Mouse (Mus musculus): ENCODE results near the gene Vangl1. TPM values are rescaled to one million over a fixed set of nuclear protein-coding genes. Genes with fewer than 3 reads are reported as not detected.

Vangl1 gene
- polyA plus RNA-seq, 1 experiment from 2014 or later: 31.8 TPM

GRCm38 (mm10) chr3:102158759-102159422 is 45.6 kb downstream of the Vangl1 start:
- Histone ChIP-seq H3K9ac (no peak overlapping the region), H3K9me3 (replicated peaks) (no peaks in the 10 kb centered on the region), H3K4me1 (replicated peaks) (peaks cover 21% of the 10 kb centered on the region), H3K4me2 (no peak overlapping the region), H3K4me3 (no peak overlapping the region), H3K36me3 (peaks cover 82% of the 10 kb centered on the region), H3K27me3 (replicated peaks) (no peaks in the 10 kb centered on the region), H3K27ac (ENCODE audit: poor library complexity, severe bottlenecking) (no peak overlapping the region)
- 0 out of 2 replicates have a peak, but pooled peaks have one; percentile 2 for ATAC-seq (ENCODE audit: insufficient number of reproducible peaks, low FRiP score)
- 71% methylated on average over 14 of the region's 14 CpGs for WGBS

- no peak overlapping the region for H3K4me3 ChIP-seq
- no peaks in the 10 kb centered on the region for H3K9me3 ChIP-seq (replicated peaks)
- H3K27ac ChIP-seq (ENCODE audit: poor library complexity, severe bottlenecking): no peak overlapping the region
- ATAC-seq (ENCODE audit: insufficient number of reproducible peaks, low FRiP score): no peak
- H3K4me1 ChIP-seq (replicated peaks): peaks cover 26% of the 10 kb centered on the region
- peaks cover 71% of the 10 kb centered on the region for H3K36me3 ChIP-seq
- no peak overlapping the region for H3K9ac ChIP-seq
- no peak overlapping the region for H3K4me2 ChIP-seq
- 84% methylated on average over 6 of the region's 6 CpGs for WGBS
- no peaks in the 10 kb centered on the region for H3K27me3 ChIP-seq (replicated peaks)
Observed at GRCm38 (mm10) chr3:102157652-102158051, 46.8 kb downstream of the Vangl1 start.

GRCm38 (mm10) chr3:102156737-102157136 is 47.8 kb downstream of the Vangl1 start:
- 80% methylated on average over 7 of the region's 7 CpGs for WGBS
- ATAC-seq (ENCODE audit: insufficient number of reproducible peaks, low FRiP score): no peak
- no peaks in the 10 kb centered on the region for H3K9me3 ChIP-seq (replicated peaks)
- no peak overlapping the region for H3K4me2 ChIP-seq
- H3K9ac ChIP-seq: no peak overlapping the region
- H3K27ac ChIP-seq (ENCODE audit: poor library complexity, severe bottlenecking): no peak overlapping the region
- H3K4me3 ChIP-seq: no peak overlapping the region
- H3K27me3 ChIP-seq (replicated peaks): no peaks in the 10 kb centered on the region
- peaks cover 28% of the 10 kb centered on the region for H3K4me1 ChIP-seq (replicated peaks)
- H3K36me3 ChIP-seq: peaks cover 63% of the 10 kb centered on the region

- Histone ChIP-seq H3K36me3 (peaks cover 40% of the 10 kb centered on the region), H3K27ac (ENCODE audit: poor library complexity, severe bottlenecking) (no peak overlapping the region), H3K9me3 (replicated peaks) (no peaks in the 10 kb centered on the region), H3K4me1 (replicated peaks) (peaks cover 19% of the 10 kb centered on the region), H3K9ac (no peak overlapping the region), H3K4me2 (no peak overlapping the region), H3K4me3 (no peak overlapping the region), H3K27me3 (replicated peaks) (no peaks in the 10 kb centered on the region)
- WGBS: 87% methylated on average over 7 of the region's 7 CpGs
- no peak for ATAC-seq (ENCODE audit: insufficient number of reproducible peaks, low FRiP score)
Observed at GRCm38 (mm10) chr3:102154107-102154506, 50.4 kb downstream of the Vangl1 start.

DNA sequence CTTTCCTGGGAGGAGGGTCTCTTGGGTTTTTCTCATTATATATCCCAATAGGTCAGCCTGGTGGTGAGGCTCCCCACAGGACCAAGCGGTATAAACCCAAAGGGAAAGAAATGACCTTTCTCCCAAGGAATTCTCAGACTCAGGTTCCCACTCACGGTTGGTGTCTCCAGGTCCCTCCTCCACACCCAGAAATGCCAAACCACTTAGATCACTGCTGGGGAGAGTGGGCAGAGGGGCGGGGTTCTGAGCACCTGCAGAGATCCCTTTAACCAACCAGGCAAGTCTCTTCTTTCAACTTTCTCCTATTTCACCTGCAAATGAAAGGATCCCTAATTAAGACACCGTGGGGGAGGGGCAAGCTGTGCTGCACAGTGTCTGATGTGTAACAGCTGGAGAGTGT is 51.6 kb downstream of the Vangl1 start:
- Histone ChIP-seq H3K27me3 (replicated peaks) (no peaks in the 10 kb centered on the region), H3K4me2 (no peak overlapping the region), H3K4me1 (replicated peaks) (peaks cover 19% of the 10 kb centered on the region), H3K4me3 (no peak overlapping the region), H3K36me3 (peaks cover 29% of the 10 kb centered on the region), H3K27ac (ENCODE audit: poor library complexity, severe bottlenecking) (no peak overlapping the region), H3K9me3 (replicated peaks) (no peaks in the 10 kb centered on the region), H3K9ac (no peak overlapping the region)
- 30% methylated on average over 4 of the region's 4 CpGs for WGBS
- no peak; the same call in 1 of the 2 replicates for ATAC-seq (ENCODE audit: insufficient number of reproducible peaks, low FRiP score)

DNA sequence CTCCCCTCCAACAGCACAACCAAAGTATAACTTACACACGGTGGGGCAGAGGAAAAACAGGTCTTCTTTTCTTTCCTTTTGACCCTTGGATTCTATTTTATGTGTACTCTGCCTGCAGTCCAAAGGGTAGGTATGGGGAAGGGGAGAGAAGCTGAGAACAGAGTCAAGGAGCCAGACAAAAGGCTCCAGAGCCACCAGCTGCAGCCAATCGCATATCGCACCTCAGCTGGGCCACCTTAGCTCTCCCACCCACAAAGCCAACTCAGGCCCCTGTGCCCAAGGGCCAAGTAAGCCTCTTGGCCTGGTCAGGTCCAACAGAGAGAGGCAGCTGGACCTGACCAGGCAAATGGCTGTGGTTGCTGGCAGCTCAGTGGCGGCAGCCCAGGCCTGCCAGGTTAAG is 52.0 kb downstream of the Vangl1 start:
- no peak overlapping the region for H3K4me2 ChIP-seq
- peaks cover 21% of the 10 kb centered on the region for H3K4me1 ChIP-seq (replicated peaks)
- H3K9me3 ChIP-seq (replicated peaks): no peaks in the 10 kb centered on the region
- no peak overlapping the region for H3K27ac ChIP-seq (ENCODE audit: poor library complexity, severe bottlenecking)
- H3K9ac ChIP-seq: no peak overlapping the region
- ATAC-seq (ENCODE audit: insufficient number of reproducible peaks, low FRiP score): no peak
- no peaks in the 10 kb centered on the region for H3K27me3 ChIP-seq (replicated peaks)
- 45% methylated on average over 4 of the region's 4 CpGs for WGBS
- H3K4me3 ChIP-seq: no peak overlapping the region
- peaks cover 25% of the 10 kb centered on the region for H3K36me3 ChIP-seq

DNA sequence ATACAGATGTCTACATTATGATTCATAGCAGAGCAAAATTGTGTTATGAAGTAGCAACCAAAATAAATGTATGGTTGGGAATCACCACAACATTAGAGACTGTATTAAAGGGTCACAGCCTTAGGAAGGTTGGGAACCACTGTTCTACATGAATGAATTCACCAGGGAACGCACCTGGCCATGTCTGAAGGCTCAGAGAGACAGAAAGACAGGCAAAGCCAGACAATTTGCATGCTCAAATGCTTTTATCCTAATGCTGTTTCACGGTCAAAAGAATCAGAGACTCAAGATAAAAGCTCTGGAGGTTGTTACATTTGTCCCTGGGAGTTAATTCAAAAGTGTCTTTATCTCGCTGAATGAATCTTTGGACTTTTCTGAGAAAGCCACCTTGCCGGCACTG is 52.6 kb downstream of the Vangl1 start:
- no peaks in the 10 kb centered on the region for H3K27me3 ChIP-seq (replicated peaks)
- peaks cover 27% of the 10 kb centered on the region for H3K4me1 ChIP-seq (replicated peaks)
- no peak overlapping the region for H3K4me2 ChIP-seq
- no peak for ATAC-seq (ENCODE audit: insufficient number of reproducible peaks, low FRiP score)
- H3K36me3 ChIP-seq: peaks cover 19% of the 10 kb centered on the region
- H3K27ac ChIP-seq (ENCODE audit: poor library complexity, severe bottlenecking): no peak overlapping the region
- no peak overlapping the region for H3K4me3 ChIP-seq
- H3K9ac ChIP-seq: no peak overlapping the region
- 64% methylated on average over 4 of the region's 4 CpGs for WGBS
- H3K9me3 ChIP-seq (replicated peaks): no peaks in the 10 kb centered on the region

- H3K4me3 ChIP-seq: no peak overlapping the region
- no peaks in the 10 kb centered on the region for H3K9me3 ChIP-seq (replicated peaks)
- no peak overlapping the region for H3K9ac ChIP-seq
- peaks cover 10% of the 10 kb centered on the region; the same call in 1 of the 2 replicates for H3K36me3 ChIP-seq
- 52% methylated on average over 7 of the region's 7 CpGs for WGBS
- no peak overlapping the region for H3K4me2 ChIP-seq
- no peak for ATAC-seq (ENCODE audit: insufficient number of reproducible peaks, low FRiP score)
- H3K27ac ChIP-seq (ENCODE audit: poor library complexity, severe bottlenecking): no peak overlapping the region
- no peaks in the 10 kb centered on the region for H3K27me3 ChIP-seq (replicated peaks)
- H3K4me1 ChIP-seq (replicated peaks): peaks cover 39% of the 10 kb centered on the region
Observed at GRCm38 (mm10) chr3:102149941-102150340, 54.6 kb downstream of the Vangl1 start.

GRCm38 (mm10) chr3:102147189-102147588 is 57.3 kb downstream of the Vangl1 start:
- Histone ChIP-seq H3K27ac (ENCODE audit: poor library complexity, severe bottlenecking) (no peak overlapping the region; the same call in 1 of the 2 replicates), H3K4me1 (replicated peaks) (peaks cover 45% of the 10 kb centered on the region), H3K4me2 (no peak overlapping the region), H3K9ac (no peak overlapping the region), H3K27me3 (replicated peaks) (no peaks in the 10 kb centered on the region), H3K36me3 (peaks cover 4% of the 10 kb centered on the region; the same call in 1 of the 2 replicates), H3K9me3 (replicated peaks) (no peaks in the 10 kb centered on the region), H3K4me3 (no peak overlapping the region)
- ATAC-seq (ENCODE audit: insufficient number of reproducible peaks, low FRiP score): no peak
- 72% methylated on average over 4 of the region's 4 CpGs for WGBS

GRCm38 (mm10) chr3:102146428-102146827 is 58.1 kb downstream of the Vangl1 start:
- ATAC-seq (ENCODE audit: insufficient number of reproducible peaks, low FRiP score): no peak
- peaks cover 45% of the 10 kb centered on the region for H3K4me1 ChIP-seq (replicated peaks)
- no peak overlapping the region for H3K9ac ChIP-seq
- no peaks in the 10 kb centered on the region for H3K27me3 ChIP-seq (replicated peaks)
- no peaks in the 10 kb centered on the region for H3K9me3 ChIP-seq (replicated peaks)
- peaks cover 4% of the 10 kb centered on the region; the same call in 1 of the 2 replicates for H3K36me3 ChIP-seq
- H3K4me2 ChIP-seq: no peak overlapping the region
- WGBS: 82% methylated on average over 6 of the region's 6 CpGs
- no peak overlapping the region for H3K4me3 ChIP-seq
- H3K27ac ChIP-seq (ENCODE audit: poor library complexity, severe bottlenecking): no peak overlapping the region

DNA sequence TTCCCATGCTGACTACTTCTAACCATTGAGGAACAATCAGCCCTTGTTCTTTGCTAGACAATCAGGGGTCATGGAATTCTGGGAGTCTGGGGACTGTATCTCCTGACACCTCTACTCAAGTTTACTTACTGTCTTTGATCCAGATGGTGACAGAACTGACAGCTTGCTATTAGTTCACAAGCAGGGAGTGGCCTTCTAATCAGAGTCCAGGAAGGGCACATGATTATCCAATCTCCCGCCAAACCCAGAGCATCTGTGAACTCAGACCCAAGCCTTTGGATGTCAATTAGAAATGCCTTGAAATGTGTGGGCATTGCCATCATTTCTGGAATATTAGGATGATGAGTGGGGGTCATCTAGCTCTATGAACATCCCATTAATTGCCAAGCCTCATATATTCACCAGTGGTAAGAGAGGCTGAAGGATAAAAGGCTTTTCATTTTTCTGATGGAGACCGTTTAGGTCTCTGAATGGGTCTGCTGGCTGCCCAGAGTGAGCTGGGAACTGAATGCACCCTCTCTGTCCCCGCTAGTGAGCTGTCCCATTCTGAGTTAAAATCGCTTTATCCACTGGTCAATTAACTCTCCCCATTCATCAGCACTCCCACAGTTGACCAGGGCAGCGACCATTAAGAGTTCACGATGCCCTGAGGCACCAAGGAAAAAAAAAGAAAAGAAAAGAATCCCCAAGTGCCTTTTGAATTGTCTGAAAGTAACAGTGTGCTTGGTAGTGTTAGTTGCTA is 58.7 kb downstream of the Vangl1 start:
- Histone ChIP-seq H3K4me1 (replicated peaks) (peaks cover 45% of the 10 kb centered on the region), H3K27me3 (replicated peaks) (no peaks in the 10 kb centered on the region), H3K4me2 (no peak overlapping the region), H3K4me3 (no peak overlapping the region), H3K9me3 (replicated peaks) (no peaks in the 10 kb centered on the region), H3K27ac (ENCODE audit: poor library complexity, severe bottlenecking) (no peak overlapping the region), H3K9ac (no peak overlapping the region), H3K36me3 (peaks cover 4% of the 10 kb centered on the region; the same call in 1 of the 2 replicates)
- 59% methylated on average over 6 of the region's 6 CpGs for WGBS
- no peak for ATAC-seq (ENCODE audit: insufficient number of reproducible peaks, low FRiP score)
